Mouse (Mus musculus) kidney, postnatal 0 days (tissue): ENCODE data around the gene Slc46a2. TPM values are rescaled to one million over a fixed set of nuclear protein-coding genes. Genes with fewer than 3 reads are reported as not detected.

ENCODE experiments used
- ATAC-seq: fragments of 200-750 bp; cut with Nextera tagmentation; replicated peaks from 2 replicates; pipeline ENCODE4 v1.8.0; 2017; ENCODE audit warnings: low read depth, moderate number of reproducible peaks, moderate TSS enrichment, moderate library complexity; ENCODE audit not compliant: low FRiP score
- DNase-seq: peaks from one replicate; pipeline ENCODE4 v3.0.0-alpha.2; 2016; ENCODE audit warnings: low spot score
- H3K27ac ChIP-seq: fragments of 300-500 bp; sonication (generic); 2 replicates; pipeline ENCODE4 v1.5.1; 2014; ENCODE audit warnings: mild to moderate bottlenecking
- H3K27me3 ChIP-seq: fragments of 300-500 bp; sonication (generic); 2 replicates; pipeline ENCODE4 v1.6.1; 2014; ENCODE audit warnings: low read length, mixed read lengths; ENCODE audit not compliant: insufficient read depth
- H3K36me3 ChIP-seq: fragments of 300-500 bp; sonication (generic); 2 replicates; pipeline ENCODE4 v1.6.1; 2014; ENCODE audit warnings: low read length, mixed read lengths; ENCODE audit not compliant: insufficient read depth
- H3K4me1 ChIP-seq: fragments of 300-500 bp; sonication (generic); replicated peaks from 2 replicates; pipeline ENCODE4 v1.6.1; 2014; ENCODE audit warnings: antibody characterized with exemption, low read length, mixed read lengths; ENCODE audit not compliant: insufficient read depth
- H3K4me2 ChIP-seq: fragments of 300-500 bp; sonication (generic); 2 replicates; pipeline ENCODE4 v1.6.1; 2014; ENCODE audit warnings: mild to moderate bottlenecking, low read length, moderate library complexity, mixed read lengths
- H3K4me3 ChIP-seq: fragments of 300-500 bp; sonication (generic); replicated peaks from 2 replicates; pipeline ENCODE4 v1.5.1; 2014; ENCODE audit warnings: low read depth, low read length
- H3K9ac ChIP-seq: fragments of 300-500 bp; sonication (generic); 2 replicates; pipeline ENCODE4 v1.6.1; 2014; ENCODE audit warnings: low read depth, low read length
- H3K9me3 ChIP-seq: fragments of 300-500 bp; sonication (generic); replicated peaks from 2 replicates; pipeline ENCODE4 v1.6.1; 2016; ENCODE audit warnings: low read length, inconsistent platforms, mixed read lengths
- CTCF ChIP-seq: IDR thresholded peaks from 2 replicates; pipeline ENCODE4 v1.5.1; 2016; ENCODE audit warnings: antibody characterized with exemption, low read depth, mild to moderate bottlenecking, moderate library complexity
- WGBS: fragments of 180-500 bp; shearing (Covaris S2); extraction: QIAGEN DNeasy Blood & Tissue Kit; methylation state at CpG from one replicate; pipeline ENCODE4 v1.1.7; 2014; 5-methylcytosine and 5-hydroxymethylcytosine counted together
- polyA plus RNA-seq: library from polyadenylated mRNA; unstranded; fragments of >200 nt; fragmentation: Nextera tagmentation; extraction: Ambion mirVana; gene quantifications from 2 replicates; pipeline ENCODE4 v1.2.1, GENCODE M21; 2015

Gene Slc46a2
- polyA plus RNA-seq, 1 experiment from 2014 or later, result 0.24 TPM

- DNase-seq (no peak), ATAC-seq (no peak)
- Histone ChIP-seq H3K27me3 (no peaks in the 10 kb centered on the region), H3K9me3 (no peaks in the 10 kb centered on the region), H3K4me2 (no peak overlapping the region), H3K4me3 (no peak overlapping the region), H3K4me1 (no peaks in the 10 kb centered on the region), H3K36me3 (peaks cover 15% of the 10 kb centered on the region; the same call in 1 of the 2 replicates), H3K27ac (no peak overlapping the region), H3K9ac (no peak overlapping the region)
- 77% methylated on average over 8 of the region's 8 CpGs for WGBS
- no peak for TF ChIP-seq CTCF
Observed at GRCm38 (mm10) chr4:59894415-59894814, 20.4 kb downstream of the Slc46a2 start.

DNA sequence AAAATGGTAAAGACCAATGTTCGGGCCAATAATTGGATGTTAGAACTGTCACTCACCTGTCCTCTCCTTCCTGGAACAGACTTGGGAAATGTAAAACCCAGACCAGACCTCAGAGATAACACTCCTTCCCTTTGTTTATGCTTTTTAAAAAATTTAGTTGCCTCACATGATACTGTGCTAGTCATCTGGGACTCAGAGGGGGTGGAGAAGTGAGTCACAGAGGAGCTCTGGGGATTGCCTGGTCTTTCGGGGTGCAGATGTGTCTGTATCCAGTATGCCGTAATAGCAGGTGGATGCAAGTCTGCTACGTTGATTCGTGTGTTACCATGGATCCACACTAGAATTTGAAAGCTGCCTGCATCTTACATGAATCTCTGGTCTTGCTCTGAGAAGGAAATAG lies 22.1 kb downstream of the Slc46a2 start:
- DNase-seq, result no peak
- TF ChIP-seq CTCF, result no peak
- no peaks in the 10 kb centered on the region for H3K27me3 ChIP-seq
- H3K9ac ChIP-seq, result no peak overlapping the region
- no peak overlapping the region for H3K27ac ChIP-seq
- H3K4me2 ChIP-seq, result no peak overlapping the region
- peaks cover 15% of the 10 kb centered on the region; the same call in 1 of the 2 replicates for H3K36me3 ChIP-seq
- no peaks in the 10 kb centered on the region for H3K9me3 ChIP-seq
- H3K4me3 ChIP-seq, result no peak overlapping the region
- no peak for ATAC-seq
- WGBS, result 95% methylated on average over 5 of the region's 5 CpGs
- H3K4me1 ChIP-seq, result no peaks in the 10 kb centered on the region

GRCm38 (mm10) chr4:59891723-59892416 lies 23.0 kb downstream of the Slc46a2 start:
- TF ChIP-seq CTCF, result no peak
- H3K4me3 ChIP-seq, result no peak overlapping the region
- H3K4me2 ChIP-seq, result no peak overlapping the region
- DNase-seq (no peak), ATAC-seq (no peak)
- H3K27ac ChIP-seq, result no peak overlapping the region
- H3K27me3 ChIP-seq, result no peaks in the 10 kb centered on the region
- no peaks in the 10 kb centered on the region for H3K9me3 ChIP-seq
- no peaks in the 10 kb centered on the region for H3K4me1 ChIP-seq
- WGBS, result 89% methylated on average over 10 of the region's 10 CpGs
- H3K36me3 ChIP-seq, result peaks cover 13% of the 10 kb centered on the region; the same call in 1 of the 2 replicates
- no peak overlapping the region for H3K9ac ChIP-seq

DNA sequence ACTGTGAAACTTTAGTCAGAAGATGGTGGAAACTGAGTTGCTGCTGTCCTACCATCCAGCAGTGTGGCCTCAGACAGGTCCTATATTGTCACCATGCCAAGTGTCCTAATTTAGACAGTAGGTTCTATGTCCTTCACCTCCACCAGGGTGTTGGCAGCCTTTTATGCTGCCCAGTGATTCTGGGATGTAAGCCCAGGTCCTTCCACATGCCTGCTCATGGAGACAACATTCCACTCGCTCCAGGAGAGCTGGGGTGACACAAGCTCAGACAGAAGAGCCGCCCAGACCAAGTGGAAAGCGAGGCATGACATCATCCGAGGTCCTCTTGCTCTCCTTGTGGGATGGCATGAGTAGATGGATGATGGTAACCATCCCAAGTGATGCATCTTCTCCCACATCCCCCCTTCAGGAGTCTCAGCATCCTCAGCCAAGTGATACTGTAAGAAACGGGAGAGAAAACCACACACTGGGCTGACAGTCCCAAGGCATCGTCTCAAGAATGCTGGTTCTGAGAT lies 24.7 kb downstream of the Slc46a2 start:
- WGBS, result 82% methylated on average over 6 of the region's 6 CpGs
- H3K4me2 ChIP-seq, result no peak overlapping the region
- no peak overlapping the region for H3K4me3 ChIP-seq
- H3K27ac ChIP-seq, result no peak overlapping the region
- DNase-seq (no peak), ATAC-seq (no peak)
- no peak for TF ChIP-seq CTCF
- no peaks in the 10 kb centered on the region for H3K9me3 ChIP-seq
- H3K9ac ChIP-seq, result no peak overlapping the region
- H3K4me1 ChIP-seq, result no peaks in the 10 kb centered on the region
- peaks cover 10% of the 10 kb centered on the region for H3K36me3 ChIP-seq
- H3K27me3 ChIP-seq, result no peaks in the 10 kb centered on the region

- H3K4me3 ChIP-seq, result no peak overlapping the region
- no peak for TF ChIP-seq CTCF
- no peaks in the 10 kb centered on the region for H3K4me1 ChIP-seq
- ATAC-seq, result peak; percentile 82
- H3K9ac ChIP-seq, result no peak overlapping the region
- H3K4me2 ChIP-seq, result no peak overlapping the region
- H3K9me3 ChIP-seq, result no peaks in the 10 kb centered on the region
- H3K27ac ChIP-seq, result no peak overlapping the region
- H3K36me3 ChIP-seq, result peaks cover 7% of the 10 kb centered on the region
- WGBS, result 30% methylated on average over 5 of the region's 5 CpGs
- no peaks in the 10 kb centered on the region for H3K27me3 ChIP-seq
- DNase-seq, result peak; percentile 36
Observed at GRCm38 (mm10) chr4:59888014-59888413, 26.8 kb downstream of the Slc46a2 start.

- H3K4me2 ChIP-seq, result no peak overlapping the region
- ATAC-seq (no peak), DNase-seq (no peak)
- H3K4me3 ChIP-seq, result no peak overlapping the region
- WGBS, result 97% methylated on average over 5 of the region's 5 CpGs
- H3K27ac ChIP-seq, result no peak overlapping the region
- H3K36me3 ChIP-seq, result peaks cover 7% of the 10 kb centered on the region
- no peaks in the 10 kb centered on the region for H3K9me3 ChIP-seq
- no peaks in the 10 kb centered on the region for H3K27me3 ChIP-seq
- no peak overlapping the region for H3K9ac ChIP-seq
- TF ChIP-seq CTCF, result no peak
- H3K4me1 ChIP-seq, result no peaks in the 10 kb centered on the region
Observed at GRCm38 (mm10) chr4:59887011-59887410, 27.8 kb downstream of the Slc46a2 start.
